Mouse (Mus musculus): Measurements from ENCODE around the gene Gm4952.
"Not testable (repeated sequence)": the region's sequence is repeated elsewhere in the genome, so short reads cannot be mapped to it uniquely, and the experiment has no call there.

Gm4952 gene

DNA sequence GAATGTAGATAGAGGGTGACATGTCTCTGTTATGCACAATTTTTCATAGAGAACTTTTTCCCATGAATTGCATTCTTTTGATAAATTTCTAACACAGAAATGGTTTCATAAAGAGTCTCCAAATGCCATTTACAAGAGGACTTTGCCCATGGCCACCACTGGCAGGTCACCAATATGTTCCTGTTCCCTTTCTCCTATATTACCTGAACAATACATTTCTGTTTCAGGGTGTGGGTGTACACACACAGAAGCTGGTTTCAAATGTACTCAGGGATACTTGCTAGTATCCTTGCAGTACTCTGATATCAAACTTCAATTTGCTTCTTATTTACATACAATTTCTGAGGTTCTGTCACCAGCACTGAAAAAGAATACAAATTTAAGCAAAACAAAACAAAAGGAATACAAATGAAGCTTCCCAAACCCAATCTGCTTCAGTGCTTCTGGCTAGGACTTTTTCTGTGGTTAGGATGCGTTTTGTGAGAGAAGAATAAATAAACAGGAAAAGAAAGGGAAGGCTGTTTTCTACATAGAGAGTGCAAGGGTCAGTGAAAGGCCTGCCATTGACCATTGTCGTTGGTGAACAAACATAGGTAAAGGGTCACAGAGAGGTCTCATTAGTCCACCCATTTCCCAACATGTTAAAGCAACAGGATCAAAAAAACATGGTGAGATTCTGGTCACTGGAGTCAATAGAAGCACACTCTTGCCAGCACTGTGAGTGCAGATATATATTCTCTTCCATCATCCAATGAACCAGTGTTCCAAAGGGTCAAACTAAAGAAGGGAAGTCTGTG, 1.1 kb downstream of the Gm4952 start:
- no peak for DNase-seq (ENCODE audit: low spot score)

DNA sequence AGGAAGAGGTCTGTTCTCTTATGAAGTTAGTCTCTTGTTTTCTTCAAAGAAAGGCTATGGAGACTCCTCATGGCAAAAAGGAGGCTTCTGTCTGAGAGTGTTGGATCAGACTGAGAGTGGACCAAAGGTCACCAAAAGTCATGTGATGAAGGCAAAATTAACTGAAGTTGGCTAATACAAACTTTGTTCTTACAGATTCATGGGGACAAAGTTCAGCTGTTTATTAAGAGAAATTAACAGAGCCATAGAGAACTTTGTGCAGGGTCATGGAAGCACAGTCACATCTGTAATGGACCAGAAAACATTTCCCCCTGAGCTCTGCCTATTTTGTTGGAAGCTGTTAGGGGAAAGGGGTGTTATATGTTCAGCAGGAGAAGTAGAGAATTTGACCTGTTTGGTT, 8.6 kb downstream of the Gm4952 start:
- no peak for DNase-seq (ENCODE audit: low spot score)

DNA sequence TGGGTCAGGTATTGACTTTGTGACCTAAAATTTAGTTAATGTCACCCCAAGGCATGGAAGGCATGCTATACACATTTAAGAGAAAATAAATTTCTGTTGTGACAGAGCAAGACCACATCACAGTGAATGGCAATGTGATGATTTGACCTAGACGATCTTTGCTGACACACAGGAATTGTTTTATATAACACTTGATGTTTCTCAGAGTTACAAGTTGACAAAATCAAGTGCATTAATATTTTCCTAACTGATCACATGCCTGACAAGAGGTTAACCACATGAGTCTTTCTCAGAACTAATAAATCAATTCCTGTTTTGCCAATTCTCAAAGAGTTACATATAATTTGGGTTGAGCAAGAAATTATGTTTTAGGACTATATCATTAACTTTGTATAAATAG, 13.9 kb downstream of the Gm4952 start:
- DNase-seq (ENCODE audit: low spot score), result no peak

DNA sequence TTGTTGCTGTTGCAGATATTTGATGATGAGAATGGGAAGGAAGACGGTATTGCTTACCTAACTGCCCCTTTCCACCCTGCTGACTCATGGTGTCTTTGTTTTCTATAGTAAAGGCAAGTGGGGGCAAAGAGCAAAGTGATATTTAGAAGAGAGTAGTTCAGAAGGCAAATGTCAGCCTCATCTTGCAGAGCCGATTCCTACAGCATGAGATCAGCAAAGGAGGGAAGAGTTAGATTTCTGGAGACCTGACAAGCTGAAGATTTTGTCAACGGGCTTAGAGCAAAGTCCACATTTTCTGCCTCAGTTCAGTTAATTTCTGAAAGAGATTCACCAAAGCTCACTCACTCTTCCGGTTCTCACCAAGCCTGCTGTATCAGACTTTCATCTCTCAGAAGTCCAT, 33.4 kb downstream of the Gm4952 start, which contains the start of gene Glyat:
Gene Glyat, plus strand, starts transcription at position 133 of the 400 bp plus-strand sequence.
- DNase-seq (ENCODE audit: low spot score), result no peak

DNA sequence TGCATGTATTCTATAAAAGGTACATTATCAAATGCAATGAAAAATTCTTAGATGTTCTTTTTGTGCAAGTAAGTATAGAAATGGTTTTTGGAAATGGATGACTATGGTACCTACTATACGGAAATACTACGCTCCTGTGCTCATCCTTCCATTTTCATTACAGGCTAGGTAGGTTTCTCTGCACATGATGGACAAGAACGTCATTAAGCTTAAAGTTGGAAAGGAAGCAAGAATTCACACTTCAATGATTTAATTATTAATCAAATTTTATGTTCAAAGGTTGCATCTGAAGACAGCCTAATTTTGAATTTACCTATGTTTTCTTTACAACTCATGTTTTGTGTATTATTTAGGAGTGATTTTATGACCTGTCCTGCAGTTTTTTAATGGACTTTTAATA, 34.5 kb downstream of the Gm4952 start:
- DNase-seq (ENCODE audit: low spot score), result no peak

DNA sequence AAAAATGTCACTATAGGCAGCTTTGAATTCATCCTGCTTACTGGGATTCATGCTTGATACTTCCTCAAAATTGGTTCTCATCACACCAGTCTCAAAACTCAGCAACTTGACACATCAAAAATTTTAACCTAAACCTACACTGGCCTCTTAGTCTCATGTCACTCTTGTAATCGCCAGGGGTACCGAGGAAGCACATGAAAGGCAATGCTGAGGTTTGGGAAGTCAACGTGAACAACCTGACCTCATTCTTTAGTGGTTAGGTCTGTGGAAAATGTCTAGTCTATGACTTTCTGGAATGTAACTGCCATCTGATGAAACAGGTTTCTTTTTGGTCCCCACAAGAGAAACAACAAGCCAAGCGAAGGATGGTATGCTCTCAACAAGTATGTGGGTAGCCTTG, 35.2 kb downstream of the Gm4952 start:
- DNase-seq (ENCODE audit: low spot score), result no peak

DNA sequence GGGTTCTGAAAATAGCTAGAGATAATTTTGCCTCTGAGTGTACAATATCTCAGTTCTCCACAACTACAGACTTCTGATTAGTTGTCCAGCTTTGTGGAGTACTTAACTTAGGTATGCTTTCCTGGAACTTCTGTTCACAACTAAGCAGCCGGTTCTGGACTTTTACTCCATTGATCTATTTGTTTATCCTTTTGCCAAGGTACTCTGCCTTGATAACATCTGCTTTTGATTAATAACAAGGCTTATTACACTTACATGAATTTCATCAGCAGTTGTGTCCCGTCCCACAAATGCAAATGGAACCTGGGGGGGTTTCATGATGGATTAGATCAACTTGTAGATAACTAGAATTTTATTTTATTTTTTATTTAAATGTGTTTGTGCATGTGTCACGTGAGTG, 37.1 kb downstream of the Gm4952 start:
- no peak for DNase-seq (ENCODE audit: low spot score)

DNA sequence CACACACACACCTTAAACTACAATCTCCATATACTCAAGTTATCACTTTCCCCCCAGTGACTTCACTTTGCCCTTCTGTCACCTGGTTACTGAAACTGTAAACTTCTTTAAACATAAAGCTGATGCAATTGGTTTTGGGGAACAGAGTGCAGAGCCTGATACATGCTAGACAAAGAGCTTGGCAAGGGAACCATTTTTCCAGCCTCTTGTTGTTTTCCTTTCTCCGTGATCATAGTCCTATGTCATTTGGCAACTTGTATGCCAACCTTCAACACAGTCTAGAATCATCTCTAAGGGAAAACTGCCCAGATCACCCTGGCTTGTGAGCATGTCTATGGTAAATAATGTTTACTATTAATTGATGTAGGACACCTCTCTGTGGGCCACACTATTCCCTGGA, 38.3 kb downstream of the Gm4952 start:
- DNase-seq (ENCODE audit: low spot score), result no peak

DNA sequence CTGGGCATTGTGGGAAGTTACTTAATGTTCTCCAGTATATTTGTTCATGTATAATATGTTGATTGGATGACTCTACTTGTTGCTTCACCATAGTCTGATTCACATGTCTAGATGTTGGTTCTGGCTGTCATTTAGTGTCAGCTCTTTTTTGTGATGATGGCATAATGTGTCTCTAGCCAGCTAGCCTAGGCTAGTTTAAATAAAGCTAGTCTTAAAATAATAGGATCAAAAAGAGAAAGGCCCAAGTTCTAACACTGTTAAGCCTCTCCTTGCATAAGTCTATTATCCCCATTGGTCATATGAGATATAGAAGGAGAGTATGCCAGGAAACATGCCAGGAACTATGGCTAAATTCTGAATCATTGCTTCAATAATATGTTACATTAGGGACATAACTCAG, 49.7 kb downstream of the Gm4952 start:
- DNase-seq (ENCODE audit: low spot score), result no peak

DNA sequence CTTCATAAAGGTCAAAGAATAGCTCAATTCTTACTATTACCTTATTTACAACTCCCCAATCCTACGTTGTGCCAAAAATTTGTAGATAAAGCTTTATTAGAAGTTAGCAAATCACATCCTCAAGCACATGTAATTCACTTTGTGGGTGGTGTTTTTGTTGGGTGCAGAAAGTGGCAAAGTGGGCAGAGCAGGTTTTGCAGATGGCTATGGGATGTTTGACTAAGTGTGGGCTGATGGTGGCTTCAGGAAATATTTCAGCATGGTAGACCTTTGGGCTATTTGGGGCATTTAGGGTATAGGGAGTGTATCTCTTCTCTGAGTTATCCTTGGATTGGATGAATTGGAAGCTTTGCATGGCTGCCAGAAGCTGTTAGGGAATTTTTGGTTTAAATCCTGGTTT, 66.4 kb downstream of the Gm4952 start:
- DNase-seq (ENCODE audit: low spot score), result no peak

DNA sequence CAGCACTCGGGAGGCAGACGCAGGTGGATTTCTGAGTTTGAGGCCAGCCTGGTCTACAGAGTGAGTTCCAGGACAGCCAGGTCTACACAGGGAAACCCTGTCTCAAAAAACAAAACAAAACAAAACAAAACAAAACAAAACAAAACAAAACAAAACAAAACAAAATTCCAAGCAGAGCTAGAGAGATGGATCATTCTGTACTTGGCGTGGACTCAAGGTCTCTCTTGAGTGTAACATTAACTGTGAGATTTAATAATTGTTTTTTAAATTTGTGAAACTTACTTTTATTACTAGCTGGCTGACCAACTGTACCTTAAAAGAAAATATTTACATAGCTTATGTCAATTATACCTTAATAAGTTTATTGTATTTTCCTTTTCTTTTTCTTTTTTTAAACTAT, 68.8 kb downstream of the Gm4952 start:
- DNase-seq (ENCODE audit: low spot score), result not testable (repeated sequence)

DNA sequence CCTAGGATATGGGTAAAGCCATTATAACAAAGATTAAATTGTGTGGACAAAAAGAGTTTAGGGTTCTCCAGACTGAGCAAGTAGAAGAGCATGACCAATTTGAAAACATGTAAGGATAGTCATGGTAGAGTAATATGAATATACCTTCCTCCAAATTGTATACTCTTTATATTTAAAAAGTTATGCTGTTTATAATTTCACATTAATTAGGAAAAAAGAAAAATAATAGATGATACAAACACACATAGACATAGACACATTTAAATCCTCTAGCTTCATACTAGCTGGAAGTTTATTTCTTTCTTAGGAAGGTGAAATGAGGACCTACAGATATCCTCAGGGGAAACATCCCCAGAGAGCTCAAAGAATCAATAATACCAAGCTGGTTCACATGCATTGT, 70.4 kb downstream of the Gm4952 start, which contains the start of gene Olfr1442:
Gene Olfr1442, plus strand, starts transcription at position 301 of the 400 bp plus-strand sequence.
- DNase-seq (ENCODE audit: low spot score), result no peak

DNA sequence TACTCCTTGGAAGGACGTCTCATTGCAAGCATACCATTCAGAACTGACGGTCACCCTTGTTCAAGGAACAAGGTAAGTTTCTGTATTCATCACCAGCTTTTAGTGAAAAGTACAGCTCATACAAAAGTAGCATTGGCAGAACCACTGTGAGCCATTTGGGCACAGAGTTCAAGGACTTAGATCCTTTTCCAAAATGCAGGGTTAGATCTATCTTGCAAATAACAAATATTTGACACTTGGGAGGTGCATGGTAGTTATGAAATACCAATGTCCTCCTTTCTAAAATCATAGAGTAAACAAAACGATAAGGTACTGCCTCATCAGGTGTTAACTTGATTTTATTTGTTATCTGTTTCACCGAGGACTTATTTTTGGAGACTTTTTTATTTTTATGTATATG, 71.3 kb downstream of the Gm4952 start:
- DNase-seq (ENCODE audit: low spot score), result no peak

DNA sequence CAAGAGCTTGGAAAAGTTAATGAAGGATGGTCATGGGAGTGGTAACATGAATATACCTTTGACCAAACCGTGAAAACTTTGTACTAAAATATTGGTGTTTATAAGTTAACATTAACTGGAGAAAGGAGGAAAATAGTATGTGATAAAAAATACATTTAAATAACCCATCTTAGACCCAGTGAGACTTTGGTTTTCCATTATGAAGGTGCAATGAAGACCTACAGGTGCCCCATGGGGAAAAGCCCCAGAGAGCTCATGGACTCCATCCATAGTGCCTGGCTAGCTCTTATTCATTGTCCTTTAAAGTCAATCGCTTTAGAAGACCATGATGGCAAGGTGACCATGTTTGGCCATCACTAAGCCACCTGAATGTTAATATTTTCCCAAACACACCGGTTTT, 78.0 kb downstream of the Gm4952 start, which contains the start of gene Olfr1443:
Gene Olfr1443, plus strand, starts transcription at position 301 of the 400 bp plus-strand sequence.
- no peak for DNase-seq (ENCODE audit: low spot score)

All from ovary, postnatal 36 days (tissue).